Mouse (Mus musculus): ENCODE data around the gene Acot5.
"Not testable (repeated sequence)": the region's sequence is repeated elsewhere in the genome, so short reads cannot be mapped to it uniquely, and the experiment has no call there.

Acot5 gene

DNA sequence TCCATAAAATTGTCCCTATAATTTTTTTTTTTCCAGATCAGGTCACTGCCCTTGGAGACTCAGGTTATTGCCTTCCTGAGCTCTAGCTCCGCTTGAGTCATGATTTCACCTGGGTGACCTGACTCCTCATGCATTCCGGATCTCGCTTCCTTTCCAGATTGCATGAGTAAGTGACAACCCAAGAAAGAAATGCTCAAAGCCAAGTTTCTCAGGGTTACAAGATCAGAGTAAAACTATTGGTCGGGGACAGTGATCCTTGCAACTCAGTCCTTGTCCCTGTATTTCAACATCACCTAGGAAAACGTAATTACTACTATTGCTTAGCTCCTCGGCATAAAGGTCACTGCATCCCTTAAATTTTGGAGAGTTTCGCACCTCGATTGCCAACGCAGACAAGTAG, at the start of gene Acot5:
TSS of gene Acot5 (plus strand) at position 340 of the 400 bp plus-strand sequence.
- no peak for DNase-seq (ENCODE audit: low read depth, low spot score)

DNA sequence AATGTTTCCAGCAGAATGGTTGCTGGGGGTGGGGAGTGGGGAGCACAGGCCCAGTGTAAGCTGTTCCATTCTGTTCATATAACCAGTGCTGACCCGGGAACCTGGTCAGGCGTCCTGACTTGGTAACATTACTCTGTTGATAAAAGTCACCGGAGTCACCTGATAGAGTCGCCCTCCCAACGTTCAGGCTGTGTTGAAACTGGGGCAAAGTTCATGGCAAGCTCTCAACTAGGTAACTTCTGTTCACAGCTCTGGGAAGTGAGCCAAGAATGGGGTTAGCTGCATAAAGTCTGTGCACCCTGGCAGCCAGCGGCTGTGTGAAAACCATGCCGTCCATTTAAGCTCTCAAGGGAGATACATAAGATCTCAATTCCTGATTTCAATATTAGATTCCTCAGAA, 48.6 kb upstream of the Acot5 start:
- not testable (repeated sequence) for DNase-seq (ENCODE audit: low read depth, low spot score)

DNA sequence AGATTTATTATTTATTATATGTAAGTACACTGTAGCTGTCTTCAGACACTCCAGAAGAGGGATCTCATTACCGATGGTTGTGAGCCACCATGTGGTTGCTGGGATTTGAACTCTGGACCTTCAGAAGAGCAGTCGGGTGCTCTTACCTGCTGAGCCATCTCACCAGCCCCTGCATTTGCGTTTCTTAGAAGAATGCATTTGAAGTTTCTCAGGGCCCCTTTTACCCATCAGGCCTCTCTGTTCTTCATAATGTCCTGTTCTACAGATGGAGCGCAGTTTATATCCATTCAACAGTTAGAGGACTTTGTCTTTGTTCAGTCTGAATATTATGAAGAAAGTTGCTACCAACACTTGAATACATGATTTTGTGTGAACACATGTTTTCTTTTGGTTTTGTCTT, 46.9 kb upstream of the Acot5 start:
- DNase-seq (ENCODE audit: low read depth, low spot score) = not testable (repeated sequence)

DNA sequence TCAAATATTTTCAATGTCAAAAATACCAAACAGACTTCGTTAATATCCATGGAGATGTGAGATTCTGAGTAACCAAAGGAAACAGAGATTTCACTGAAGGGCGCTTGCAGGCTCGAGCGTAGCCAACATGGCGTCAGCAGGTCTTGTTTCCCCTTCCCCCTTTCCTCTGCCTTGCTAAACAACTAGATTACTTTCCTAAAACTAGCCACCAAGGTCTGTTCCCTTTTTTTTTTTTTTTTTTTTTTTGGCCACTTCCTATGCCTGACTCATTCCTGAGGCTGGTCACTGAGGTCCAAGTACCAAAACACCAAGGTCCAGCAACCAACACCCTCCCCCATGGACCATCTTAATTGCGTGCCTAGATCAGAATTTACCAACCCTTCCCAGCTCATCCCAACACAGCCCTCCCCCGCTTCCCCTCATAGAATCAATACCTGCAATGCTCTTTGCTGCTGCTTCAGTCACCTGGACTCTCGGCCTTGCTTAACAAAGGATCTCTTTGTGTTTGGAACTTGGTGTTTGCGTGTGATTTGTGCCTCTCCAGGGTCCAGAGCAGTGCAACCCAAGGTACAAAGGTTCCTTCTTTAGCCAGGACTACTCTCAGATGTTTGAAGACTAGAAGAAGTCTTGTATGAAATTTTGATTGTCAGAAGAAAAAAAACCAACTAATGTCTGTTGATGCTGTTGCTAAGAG, 45.9 kb upstream of the Acot5 start:
- no peak for DNase-seq (ENCODE audit: low read depth, low spot score)

DNA sequence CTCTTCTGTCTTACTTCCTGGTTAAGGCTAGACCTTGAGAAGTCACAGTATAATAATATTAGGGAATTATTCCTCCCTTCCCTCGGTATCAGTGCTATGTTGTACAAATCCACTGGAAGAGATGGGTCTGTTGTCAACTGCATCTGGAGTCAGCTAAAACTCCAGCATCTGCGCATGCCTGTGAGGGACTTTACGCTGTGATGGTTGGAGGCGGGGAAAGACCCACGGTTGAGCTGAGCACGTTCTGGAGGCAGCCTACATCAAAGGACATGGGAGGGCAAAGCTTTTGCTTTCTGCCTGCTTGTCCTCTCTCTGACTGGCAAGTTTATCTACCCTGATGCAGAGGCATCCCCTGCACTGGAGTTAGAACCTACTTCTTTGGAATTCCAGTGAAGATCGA, 43.2 kb upstream of the Acot5 start:
- no peak for DNase-seq (ENCODE audit: low read depth, low spot score)

DNA sequence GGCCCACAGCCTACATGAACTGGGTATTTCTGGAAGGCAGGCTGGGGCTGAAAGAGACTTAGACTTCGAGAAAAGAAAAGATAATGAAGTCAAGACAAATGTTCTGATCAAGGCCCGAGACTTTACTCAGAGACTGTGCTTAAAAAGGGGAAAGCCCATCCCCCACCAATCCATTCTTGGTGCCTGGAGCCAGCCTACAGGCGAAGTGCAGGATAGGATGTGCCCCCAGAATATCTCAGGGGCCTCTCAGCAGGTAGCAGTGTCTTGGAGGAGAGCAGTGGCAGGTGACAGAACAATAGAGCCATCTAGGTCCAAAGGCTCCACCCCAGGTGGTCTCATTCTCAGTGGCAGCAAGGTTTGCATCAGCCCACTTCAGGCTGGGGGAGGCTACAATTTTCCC, 40.8 kb upstream of the Acot5 start:
- not testable (repeated sequence) for DNase-seq (ENCODE audit: low read depth, low spot score)

DNA sequence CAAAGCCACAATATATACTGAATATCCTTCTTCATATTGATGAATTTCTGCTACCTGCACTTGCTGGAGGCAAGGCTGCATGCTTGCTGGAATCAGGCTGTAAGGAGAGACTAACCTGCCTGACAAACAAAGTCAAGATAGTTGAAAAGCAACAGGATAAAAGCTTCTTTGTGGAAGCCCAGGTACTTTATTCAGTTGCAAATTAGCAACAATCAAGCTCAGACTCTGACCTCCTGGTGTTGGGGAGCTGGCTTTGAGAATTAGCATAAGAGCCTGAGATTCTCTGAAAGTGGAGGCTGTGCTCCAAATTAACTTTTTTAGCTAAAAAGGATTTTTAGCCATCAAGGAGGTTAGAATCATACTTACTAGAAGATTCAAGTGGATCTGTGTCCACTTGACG, 40.1 kb upstream of the Acot5 start:
- DNase-seq (ENCODE audit: low read depth, low spot score) = not testable (repeated sequence)

DNA sequence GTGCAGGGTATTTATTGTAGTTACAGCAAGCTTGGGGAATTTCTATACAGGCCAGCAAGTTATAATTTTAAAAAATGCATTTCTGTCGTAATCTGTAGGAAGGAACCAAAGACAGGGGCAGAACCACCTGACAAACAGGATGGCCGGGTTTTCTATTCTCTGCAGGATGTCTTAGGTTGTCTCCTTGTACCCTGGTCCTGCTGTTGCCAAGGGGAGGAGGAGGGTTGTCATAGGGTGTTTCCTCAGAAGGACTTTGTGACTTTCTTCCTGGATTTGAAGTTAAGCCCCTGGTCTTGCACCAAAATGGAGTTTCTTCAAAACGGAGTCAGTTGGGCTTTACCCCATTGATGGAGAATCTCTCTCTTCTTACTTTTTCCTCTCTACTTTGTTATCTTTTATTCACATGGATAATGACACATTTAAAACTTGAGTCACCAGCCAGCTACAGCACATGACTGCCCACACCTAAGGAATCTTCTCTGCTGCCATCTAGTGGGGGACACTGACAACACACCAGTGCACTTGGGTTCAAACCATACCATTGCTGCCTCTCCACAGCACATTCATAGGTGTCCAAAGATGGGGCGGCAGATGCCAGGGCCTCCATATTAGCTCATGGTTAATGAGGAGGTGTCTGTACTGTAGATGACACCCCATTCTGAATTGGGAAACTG, 38.3 kb upstream of the Acot5 start:
- DNase-seq (ENCODE audit: low read depth, low spot score) = no peak

DNA sequence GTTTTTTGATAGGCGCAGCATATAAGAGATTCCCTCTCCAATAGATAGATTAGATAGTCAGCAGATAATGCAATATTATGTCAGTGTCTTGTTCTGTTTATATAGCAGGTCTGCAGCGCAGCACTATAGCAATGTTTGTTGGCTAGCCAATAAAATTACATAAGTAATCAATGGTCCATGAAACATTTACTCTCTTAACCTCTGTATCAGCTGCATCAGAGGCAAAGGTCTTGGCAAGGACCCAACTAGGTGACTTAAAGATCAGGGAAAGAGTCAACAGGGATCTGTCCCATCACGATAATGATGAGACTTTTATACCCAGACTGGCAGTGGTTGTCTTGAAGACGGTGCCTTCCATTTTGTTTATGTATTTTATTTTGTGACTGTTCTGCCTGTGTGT, 36.3 kb upstream of the Acot5 start:
- no peak for DNase-seq (ENCODE audit: low read depth, low spot score)

DNA sequence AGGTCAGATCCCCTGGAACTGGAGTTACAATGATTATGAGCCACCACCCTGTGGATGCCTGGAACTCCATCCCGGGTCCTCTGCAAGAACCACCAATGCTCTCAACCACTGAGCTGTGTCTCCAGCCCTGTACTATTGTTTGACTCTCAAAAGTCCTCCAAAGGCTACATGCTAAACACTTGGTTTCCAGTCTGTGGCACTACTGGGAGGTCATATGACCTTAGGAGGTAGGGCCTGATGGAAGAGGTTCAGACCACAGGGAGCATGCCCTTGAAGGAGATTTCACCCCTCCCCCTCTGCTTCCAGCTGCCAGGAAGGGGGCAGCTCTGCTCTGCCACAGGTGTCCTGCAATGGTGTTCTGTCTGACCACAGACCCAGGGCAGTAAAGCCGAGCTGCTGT, 35.8 kb upstream of the Acot5 start:
- DNase-seq (ENCODE audit: low read depth, low spot score) = not testable (repeated sequence)

DNA sequence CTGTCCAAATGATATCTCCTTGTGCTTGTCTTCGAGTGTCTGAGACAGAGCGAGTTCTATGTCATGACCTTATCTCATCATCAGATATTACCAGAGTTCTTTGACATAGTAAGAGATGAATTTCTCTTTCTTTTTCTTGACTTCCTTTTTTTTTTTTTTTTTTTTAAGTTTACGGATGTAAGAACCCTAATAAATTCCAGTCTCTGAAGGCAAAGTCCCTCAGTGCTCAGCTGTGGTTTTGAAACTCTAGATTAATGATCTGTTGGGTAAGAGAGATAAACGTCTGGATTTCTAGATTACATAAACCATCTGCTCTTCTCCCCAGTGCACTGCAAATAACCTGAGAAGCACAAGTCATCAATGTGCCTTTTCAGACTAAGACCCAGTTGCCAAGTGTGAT, 35.0 kb upstream of the Acot5 start:
- DNase-seq (ENCODE audit: low read depth, low spot score) = no peak

DNA sequence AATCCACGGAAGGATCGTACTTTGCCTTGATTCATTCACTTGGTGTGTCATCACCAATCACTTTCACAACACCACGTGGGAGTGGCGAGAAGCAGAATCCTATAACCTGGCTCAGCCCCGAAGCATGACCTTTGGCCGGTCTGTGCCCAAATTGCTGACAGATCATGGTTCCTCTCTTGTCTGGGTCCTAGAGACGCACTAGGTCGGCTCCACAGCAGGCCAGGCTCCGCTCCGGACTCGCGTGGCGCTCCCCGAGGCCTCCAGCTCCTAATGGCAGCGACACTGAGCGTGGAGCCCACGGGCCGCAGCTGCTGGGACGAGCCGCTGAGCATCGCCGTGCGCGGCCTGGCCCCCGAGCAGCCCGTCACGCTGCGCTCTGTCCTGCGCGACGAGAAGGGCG, 30.9 kb upstream of the Acot5 start, which contains the start of gene Acot4:
TSS of gene Acot4 (plus strand) at position 139 of the 400 bp plus-strand sequence.
- not testable (repeated sequence) for DNase-seq (ENCODE audit: low read depth, low spot score)

DNA sequence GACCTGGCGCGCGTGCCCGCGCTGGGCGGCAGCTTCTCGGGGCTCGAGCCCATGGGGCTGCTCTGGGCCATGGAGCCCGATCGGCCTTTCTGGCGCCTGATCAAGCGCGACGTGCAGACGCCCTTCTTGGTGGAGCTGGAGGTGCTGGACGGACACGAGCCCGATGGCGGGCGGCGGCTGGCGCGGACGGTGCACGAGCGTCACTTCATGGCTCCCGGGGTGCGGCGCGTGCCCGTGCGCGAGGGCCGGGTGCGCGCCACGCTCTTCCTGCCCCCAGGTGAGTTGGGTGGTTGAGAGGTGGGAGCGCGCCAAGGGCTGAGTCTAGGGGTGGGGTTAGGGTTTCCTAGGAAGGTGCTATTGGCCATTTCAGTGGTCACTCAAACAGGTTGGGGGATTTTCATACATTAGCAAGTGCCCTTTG, 30.4 kb upstream of the Acot5 start, which contains the start of gene Gm49366:
TSS of gene Gm49366 (plus strand) at position 245 of the 421 bp plus-strand sequence.
- not testable (repeated sequence) for DNase-seq (ENCODE audit: low read depth, low spot score)

DNA sequence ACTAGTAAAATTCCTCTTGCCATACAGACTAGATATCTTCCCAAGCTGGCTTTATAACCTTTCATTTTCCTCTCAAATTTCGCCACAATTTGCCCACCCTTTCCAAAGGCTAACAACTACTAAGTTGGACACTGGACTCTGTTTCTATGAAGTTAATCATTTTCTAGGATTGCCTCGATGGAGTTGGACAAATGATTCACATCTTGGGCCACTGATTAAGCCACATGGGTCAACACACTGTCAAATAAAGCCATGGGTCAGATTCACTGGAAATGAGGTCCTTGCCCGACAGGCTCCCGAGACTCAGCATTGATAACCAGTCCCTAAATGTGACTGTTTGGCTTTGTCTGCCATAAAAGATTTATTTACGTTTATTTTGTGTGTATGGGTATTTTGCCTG, 26.9 kb upstream of the Acot5 start:
- DNase-seq (ENCODE audit: low read depth, low spot score) = no peak

DNA sequence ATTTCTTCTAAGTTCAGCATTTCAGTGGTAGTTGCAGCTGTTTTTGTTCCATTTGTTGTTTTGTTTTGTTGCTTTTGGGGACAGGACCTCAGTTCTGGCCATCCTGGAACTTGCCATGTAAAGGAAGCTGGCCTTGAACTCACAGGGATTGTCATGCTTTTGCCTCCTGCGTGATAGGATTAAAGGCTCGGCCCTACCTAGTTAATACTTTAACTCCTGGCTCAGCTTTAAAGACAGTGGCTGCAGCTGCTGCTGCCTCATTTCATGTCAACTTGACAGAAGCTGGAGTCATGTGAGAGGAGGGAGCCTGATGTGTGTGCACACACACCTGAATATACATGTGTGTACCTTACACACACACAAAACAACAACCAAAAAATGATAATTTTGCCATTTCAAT, 25.1 kb upstream of the Acot5 start:
- no peak for DNase-seq (ENCODE audit: low read depth, low spot score)

DNA sequence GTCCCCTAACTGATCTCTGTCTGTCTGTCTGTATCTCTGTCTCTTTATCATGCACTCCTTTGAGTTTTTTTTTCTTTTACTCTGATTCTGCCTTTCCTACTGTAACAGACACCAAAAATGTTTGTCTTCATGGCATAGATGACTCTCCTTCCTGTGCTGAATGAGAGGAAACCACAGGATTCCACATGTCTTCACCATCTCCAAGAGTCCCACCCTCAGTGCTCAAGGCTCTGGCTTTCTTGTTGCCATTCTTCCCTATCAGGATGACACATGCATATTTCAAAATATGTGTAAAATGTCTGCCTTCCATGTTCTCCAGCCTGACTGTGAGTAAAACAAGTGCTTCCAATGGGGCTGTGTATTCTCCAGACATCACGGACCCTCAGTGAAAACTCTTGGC, 22.2 kb upstream of the Acot5 start:
- DNase-seq (ENCODE audit: low read depth, low spot score) = no peak

DNA sequence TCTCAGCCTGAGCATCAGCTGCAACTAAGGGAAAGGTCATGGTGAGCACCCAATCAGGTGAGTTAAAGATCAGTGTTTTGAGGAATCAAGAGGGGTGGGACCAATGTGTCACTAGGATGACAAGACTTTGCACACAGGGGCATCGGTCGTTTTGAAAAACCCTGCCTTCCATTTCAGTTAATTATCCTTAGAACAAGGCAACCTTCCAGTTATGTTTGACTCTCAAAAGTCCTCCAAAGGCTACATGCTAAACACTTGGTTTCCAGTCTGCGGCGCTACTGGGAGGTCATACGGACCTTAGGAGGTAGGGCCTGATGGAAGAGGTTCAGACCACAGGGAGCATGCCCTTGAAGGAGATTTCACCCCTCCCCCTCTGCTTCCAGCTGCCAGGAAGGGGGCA, 18.4 kb upstream of the Acot5 start:
- not testable (repeated sequence) for DNase-seq (ENCODE audit: low read depth, low spot score)

DNA sequence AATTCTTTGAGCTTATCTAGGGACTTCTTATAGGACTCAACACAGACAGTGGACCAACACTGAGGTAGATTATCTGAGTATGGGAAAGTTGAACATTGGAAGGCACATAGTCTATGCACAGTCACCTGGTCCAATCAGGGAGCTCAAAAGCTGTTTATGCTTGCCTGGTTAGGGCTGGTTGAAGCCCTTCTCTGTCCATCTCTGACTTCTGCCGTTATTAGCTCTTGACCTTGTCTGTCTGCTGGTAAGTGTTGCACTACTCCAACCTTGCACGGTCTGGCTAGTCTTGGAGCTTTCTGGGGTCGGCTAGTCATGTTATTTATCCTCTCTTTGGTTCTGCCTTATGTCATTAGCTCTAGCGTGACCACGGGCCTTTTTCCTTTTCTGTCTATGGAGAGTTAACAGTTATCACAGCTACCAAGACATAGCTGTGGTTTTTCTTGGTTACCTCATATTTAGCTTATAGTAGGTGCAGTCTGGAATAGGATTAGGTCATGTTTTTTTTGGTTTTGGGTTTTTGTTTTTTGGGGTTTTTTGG, 17.1 kb upstream of the Acot5 start, which contains the start of gene Acot3:
TSS of gene Acot3 (plus strand) at position 208 of the 538 bp plus-strand sequence.
- DNase-seq (ENCODE audit: low read depth, low spot score) = no peak

DNA sequence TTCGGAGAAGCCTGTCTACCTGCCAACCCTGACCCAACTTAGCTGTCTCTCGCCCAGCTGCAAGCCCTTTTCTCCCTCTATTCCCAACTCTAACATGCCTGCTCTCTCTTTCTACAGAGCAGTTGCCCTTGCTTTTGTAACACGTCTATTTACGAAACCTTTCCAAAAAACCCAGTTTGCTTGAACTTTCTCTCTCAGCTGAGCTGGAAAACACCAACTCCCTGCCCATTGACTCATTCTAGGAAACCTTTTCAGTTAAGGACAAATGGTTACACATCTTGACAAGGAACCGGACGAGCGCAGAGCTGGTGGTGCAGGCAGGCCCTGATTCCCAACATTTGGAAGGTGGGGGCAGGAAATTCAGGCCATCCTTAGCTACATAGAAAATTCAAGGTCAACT, 16.5 kb upstream of the Acot5 start:
- DNase-seq (ENCODE audit: low read depth, low spot score) = no peak

DNA sequence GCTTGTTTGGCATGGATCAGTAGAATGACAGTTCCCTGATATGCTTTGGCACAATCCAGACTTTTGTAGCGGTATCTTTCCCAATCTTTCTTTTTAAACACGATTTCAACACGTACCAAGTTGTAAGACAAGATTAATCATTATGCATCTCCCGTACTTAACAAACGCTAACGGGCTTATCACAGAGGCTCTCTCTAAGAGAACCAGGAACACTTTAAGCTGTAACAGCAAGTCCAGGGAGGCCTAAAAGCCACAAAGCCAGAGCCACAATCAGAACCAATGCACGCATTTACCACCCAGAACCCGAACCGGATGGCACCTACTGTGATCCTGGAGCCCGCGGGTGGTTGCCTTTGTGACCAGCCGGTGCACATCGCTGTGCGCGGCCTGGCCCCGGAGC, 16.0 kb upstream of the Acot5 start:
- no peak for DNase-seq (ENCODE audit: low read depth, low spot score)

DNA sequence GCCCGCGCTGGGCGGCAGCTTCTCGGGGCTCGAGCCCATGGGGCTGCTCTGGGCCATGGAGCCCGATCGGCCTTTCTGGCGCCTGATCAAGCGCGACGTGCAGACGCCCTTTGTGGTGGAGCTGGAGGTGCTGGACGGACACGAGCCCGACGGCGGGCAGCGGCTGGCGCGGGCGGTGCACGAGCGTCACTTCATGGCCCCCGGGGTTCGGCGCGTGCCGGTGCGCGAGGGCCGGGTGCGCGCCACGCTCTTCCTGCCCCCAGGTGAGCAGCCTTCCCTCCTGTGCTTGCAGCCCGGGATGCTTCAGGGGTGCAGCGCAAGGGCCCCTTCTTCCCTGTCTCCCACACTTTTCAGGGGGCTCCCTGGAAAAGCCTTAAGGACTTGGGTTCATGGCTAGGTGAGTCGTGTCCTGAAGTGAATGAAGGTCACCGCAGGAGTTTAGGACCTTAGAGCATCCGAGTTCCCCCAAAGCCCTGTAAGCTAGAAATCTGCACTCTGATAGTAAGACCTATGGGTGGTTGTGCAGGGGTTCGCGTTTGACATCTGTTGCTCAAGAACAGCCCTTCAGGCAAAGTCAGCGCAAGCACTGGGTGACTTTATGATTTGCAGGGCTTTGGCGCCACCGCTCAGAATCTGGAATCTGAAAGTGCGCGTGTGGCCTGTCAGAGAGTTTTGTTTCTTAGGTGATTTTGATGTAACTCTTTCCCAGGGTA, 15.3 kb upstream of the Acot5 start:
- DNase-seq (ENCODE audit: low read depth, low spot score) = no peak

DNA sequence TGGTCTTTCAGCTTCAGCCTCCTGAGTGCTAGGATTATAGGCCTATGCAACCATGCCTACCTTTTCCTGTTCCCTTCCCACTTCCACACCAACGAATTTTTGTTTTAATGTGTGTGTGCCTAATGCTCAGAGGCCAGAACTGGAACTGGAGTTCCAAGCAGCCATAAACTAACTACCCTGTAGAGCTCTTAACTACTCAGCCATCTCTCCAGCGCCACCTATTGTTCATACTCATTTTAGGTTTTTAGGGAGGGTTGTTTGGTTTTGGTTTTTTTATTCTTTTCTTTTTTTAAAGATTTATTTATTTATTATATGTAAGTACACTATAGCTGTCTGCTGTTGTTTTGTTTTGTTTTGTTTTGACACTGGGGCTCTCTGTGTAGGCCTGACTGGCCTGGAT, 8.2 kb upstream of the Acot5 start:
- DNase-seq (ENCODE audit: low read depth, low spot score) = no peak

Data from brain, embryonic 18.5 days (tissue).